Mouse (Mus musculus) lung, embryonic 14.5 days (tissue): ENCODE data around the gene Gpd1. TPM values are rescaled to one million over a fixed set of nuclear protein-coding genes. Genes with fewer than 3 reads are reported as not detected.
"Not testable (repeated sequence)": the region's sequence is repeated elsewhere in the genome, so short reads cannot be mapped to it uniquely, and the experiment has no call there.

Source experiments
- ATAC-seq: fragments of 200-750 bp; cut with Nextera tagmentation; 2 replicates; pipeline ENCODE4 v1.8.0; 2017; ENCODE audit warnings: mild to moderate bottlenecking, moderate TSS enrichment, moderate library complexity; ENCODE audit not compliant: insufficient read depth
- DNase-seq: peaks from one replicate; pipeline ENCODE4 v3.0.0-alpha.2; 2015
- H3K27ac ChIP-seq: fragments of 300-500 bp; sonication (generic); 2 replicates; pipeline ENCODE4 v1.5.1; 2014; ENCODE audit warnings: low read depth, mild to moderate bottlenecking, moderate library complexity
- H3K27me3 ChIP-seq: fragments of 300-500 bp; sonication (generic); 2 replicates; pipeline ENCODE4 v1.6.1; 2014; ENCODE audit warnings: low read length, control low read depth; ENCODE audit not compliant: insufficient read depth
- H3K36me3 ChIP-seq: fragments of 300-500 bp; sonication (generic); 2 replicates; pipeline ENCODE4 v1.6.1; 2014; ENCODE audit warnings: control low read depth; ENCODE audit not compliant: insufficient read depth
- H3K4me1 ChIP-seq: fragments of 300-500 bp; sonication (generic); 2 replicates; pipeline ENCODE4 v1.6.1; 2014; ENCODE audit warnings: antibody characterized with exemption, control low read depth; ENCODE audit not compliant: insufficient read depth
- H3K4me2 ChIP-seq: fragments of 300-500 bp; sonication (generic); 2 replicates; pipeline ENCODE4 v1.6.1; 2014; ENCODE audit warnings: mild to moderate bottlenecking
- H3K4me3 ChIP-seq: fragments of 300-500 bp; sonication (generic); 2 replicates; pipeline ENCODE4 v1.5.1; 2014; ENCODE audit warnings: low read depth, low read length
- H3K9ac ChIP-seq: fragments of 300-500 bp; sonication (generic); 2 replicates; pipeline ENCODE4 v1.6.1; 2014
- H3K9me3 ChIP-seq: fragments of 300-500 bp; sonication (generic); 2 replicates; pipeline ENCODE4 v1.6.1; 2016; ENCODE audit warnings: low read depth, low read length, control low read depth
- CTCF ChIP-seq: IDR thresholded peaks from 2 replicates; pipeline ENCODE4 v1.5.1; 2016; ENCODE audit warnings: antibody characterized with exemption, low read depth
- WGBS: fragments of 180-500 bp; shearing (Covaris S2); extraction: QIAGEN DNeasy Blood & Tissue Kit; methylation state at CpG from one replicate; pipeline ENCODE4 v1.1.7; 2014; 5-methylcytosine and 5-hydroxymethylcytosine counted together
- polyA plus RNA-seq: library from polyadenylated mRNA; unstranded; fragments of >200 nt; fragmentation: Nextera tagmentation; extraction: Ambion mirVana; gene quantifications from 2 replicates; pipeline ENCODE4 v1.2.1, GENCODE M21; 2014

Gene Gpd1
- polyA plus RNA-seq, 1 experiment from 2014 or later, result 0.58 TPM

DNA sequence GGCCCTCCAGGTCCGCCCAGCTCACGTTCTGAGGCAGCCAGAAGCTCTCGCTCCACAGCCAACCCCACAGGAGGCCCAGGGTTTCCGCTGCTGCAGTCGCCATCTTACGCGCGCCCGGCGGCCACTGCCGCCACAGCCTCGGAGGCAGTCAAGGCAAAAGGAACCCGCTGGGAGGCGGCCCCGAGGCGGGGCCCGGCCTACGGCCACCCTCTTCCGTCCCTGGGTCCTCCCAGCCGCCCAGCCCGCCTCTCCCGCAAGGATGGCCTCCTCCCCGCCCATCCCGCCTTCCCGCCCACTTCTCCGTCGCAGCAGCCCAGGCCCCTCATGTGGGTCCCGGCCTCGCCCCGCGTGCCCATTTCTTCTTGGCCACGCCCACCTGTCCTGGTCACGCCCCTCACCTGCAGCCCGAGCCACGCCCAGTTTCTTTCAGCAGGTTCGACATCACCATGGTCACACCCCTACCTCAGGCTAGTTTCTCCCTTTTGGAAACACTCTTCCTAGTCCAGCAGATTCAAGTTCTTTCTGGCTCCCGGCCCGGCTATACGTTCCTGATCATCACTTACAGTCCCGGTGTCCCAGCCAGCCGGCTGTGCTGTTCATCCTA is 55.1 kb downstream of the Gpd1 start:
- Histone ChIP-seq H3K4me1 (no peaks in the 10 kb centered on the region), H3K9ac (peak overlapping the region; percentile 90), H3K9me3 (no peaks in the 10 kb centered on the region), H3K27ac (peak overlapping the region; percentile 92), H3K27me3 (no peaks in the 10 kb centered on the region), H3K36me3 (no peaks in the 10 kb centered on the region; the same call in 1 of the 2 replicates), H3K4me3 (peak overlapping the region; percentile 83), H3K4me2 (peak overlapping the region; percentile 87)
- no peak for TF ChIP-seq CTCF
- WGBS, result under 1% methylated on average over 35 of the region's 41 CpGs
- ATAC-seq (peak; percentile 98), DNase-seq (peak; percentile 95)

DNA sequence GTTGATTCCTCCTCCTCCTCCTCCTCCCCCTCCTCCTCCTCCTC is 55.4 kb downstream of the Gpd1 start, which contains the start of gene Cers5:
Gene Cers5, minus strand, starts transcription at position 5 of the 44 bp plus-strand sequence.
- H3K27me3 ChIP-seq, DNase-seq, H3K9me3 ChIP-seq, ATAC-seq, H3K36me3 ChIP-seq, H3K4me1 ChIP-seq: not testable (repeated sequence)
- peak within 1 kb of the TSS; percentile 90 for H3K9ac ChIP-seq
- H3K4me3 ChIP-seq, result peak within 1 kb of the TSS; percentile 83
- H3K4me2 ChIP-seq, result peak within 1 kb of the TSS; percentile 87
- H3K27ac ChIP-seq, result peak within 1 kb of the TSS; percentile 92

DNA sequence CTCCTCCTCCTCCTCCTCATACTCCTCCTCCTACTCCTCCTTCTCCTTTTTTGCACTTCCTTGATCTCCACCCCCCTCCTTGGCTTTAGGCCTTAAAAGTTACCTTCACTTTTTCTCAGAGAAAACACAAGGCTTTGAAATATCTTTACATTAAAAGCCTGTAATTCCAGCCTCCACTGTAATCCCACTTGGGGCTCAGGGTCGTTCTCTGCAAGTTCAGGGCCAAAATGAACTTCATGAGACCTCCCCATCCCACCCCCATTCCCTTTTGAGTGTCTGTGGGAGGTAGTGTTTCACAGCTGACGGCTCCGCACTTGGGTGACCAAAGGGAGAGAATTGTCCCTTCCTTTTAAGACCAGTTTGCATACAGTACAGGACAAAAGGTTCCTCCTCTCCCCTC is 55.6 kb downstream of the Gpd1 start:
- ATAC-seq (no peak), DNase-seq (no peak)
- no peak for TF ChIP-seq CTCF
- no peaks in the 10 kb centered on the region for H3K4me1 ChIP-seq
- peak overlapping the region; percentile 87 for H3K4me2 ChIP-seq
- H3K9me3 ChIP-seq, result no peaks in the 10 kb centered on the region
- peak overlapping the region; percentile 56; the same call in 1 of the 2 replicates for H3K27ac ChIP-seq
- H3K4me3 ChIP-seq, result peak overlapping the region; percentile 83; the same call in 1 of the 2 replicates
- WGBS, result 30% methylated on average over 3 of the region's 3 CpGs
- peaks cover 3% of the 10 kb centered on the region for H3K36me3 ChIP-seq
- H3K9ac ChIP-seq, result no peak overlapping the region
- no peaks in the 10 kb centered on the region for H3K27me3 ChIP-seq

Other genes starting within 250 kb of the Gpd1 start
- 13.2 and 16.1 TPM in 2 replicates for gene Bcdin3d, start 242.8 kb upstream of the Gpd1 start, polyA plus RNA-seq
- 1.4 and 1.5 TPM in 2 replicates for gene Faim2, start 189.3 kb upstream of the Gpd1 start, polyA plus RNA-seq
- not detected in 2 replicates for gene Aqp2, start 138.5 kb upstream of the Gpd1 start, polyA plus RNA-seq
- gene Aqp5, start 126.7 kb upstream of the Gpd1 start, polyA plus RNA-seq, result 0.93 and 1.0 TPM in 2 replicates
- gene Aqp6, start 116.1 kb upstream of the Gpd1 start, polyA plus RNA-seq, result not detected in 2 replicates
- gene Racgap1, start 65.9 kb upstream of the Gpd1 start, polyA plus RNA-seq, result 153 and 157 TPM in 2 replicates
- gene Asic1, start 47.1 kb upstream of the Gpd1 start, polyA plus RNA-seq, result 0.54 and 0.83 TPM in 2 replicates
- gene Smarcd1, start 15.4 kb upstream of the Gpd1 start, polyA plus RNA-seq, result 52.5 and 63.5 TPM in 2 replicates
- gene Gm17349, start 12.0 kb upstream of the Gpd1 start, polyA plus RNA-seq, result not detected in 2 replicates
- gene Cox14, start 8.1 kb downstream of the Gpd1 start, polyA plus RNA-seq, result 135 and 145 TPM in 2 replicates
- 76.6 and 78.8 TPM in 2 replicates for gene Cers5, start 55.4 kb downstream of the Gpd1 start, polyA plus RNA-seq
- gene Lima1, start 157.9 kb downstream of the Gpd1 start, polyA plus RNA-seq, result 41.1 and 42.8 TPM in 2 replicates
- gene Fam186a, start 249.5 kb downstream of the Gpd1 start, polyA plus RNA-seq, result 0.04 TPM in 1 of 2 replicates, not detected in the other